Mouse (Mus musculus) brain, adult 2 months (tissue): ENCODE measurements around the gene Bbs4.

Experiments
- DNase-seq: peaks from one replicate; pipeline ENCODE4 v3.0.0; 2011; ENCODE audit warnings: low read depth, low spot score

Gene Bbs4

GRCm38 (mm10) chr9:59291688-59292492, 61.4 kb downstream of the Bbs4 start:
- no peak for DNase-seq

- peak; percentile 100 for DNase-seq
Measured at GRCm38 (mm10) chr9:59290957-59291687, 62.2 kb downstream of the Bbs4 start, which contains the start of gene Adpgk. Gene Adpgk, plus strand, starts transcription at chr9:59291558.

DNA sequence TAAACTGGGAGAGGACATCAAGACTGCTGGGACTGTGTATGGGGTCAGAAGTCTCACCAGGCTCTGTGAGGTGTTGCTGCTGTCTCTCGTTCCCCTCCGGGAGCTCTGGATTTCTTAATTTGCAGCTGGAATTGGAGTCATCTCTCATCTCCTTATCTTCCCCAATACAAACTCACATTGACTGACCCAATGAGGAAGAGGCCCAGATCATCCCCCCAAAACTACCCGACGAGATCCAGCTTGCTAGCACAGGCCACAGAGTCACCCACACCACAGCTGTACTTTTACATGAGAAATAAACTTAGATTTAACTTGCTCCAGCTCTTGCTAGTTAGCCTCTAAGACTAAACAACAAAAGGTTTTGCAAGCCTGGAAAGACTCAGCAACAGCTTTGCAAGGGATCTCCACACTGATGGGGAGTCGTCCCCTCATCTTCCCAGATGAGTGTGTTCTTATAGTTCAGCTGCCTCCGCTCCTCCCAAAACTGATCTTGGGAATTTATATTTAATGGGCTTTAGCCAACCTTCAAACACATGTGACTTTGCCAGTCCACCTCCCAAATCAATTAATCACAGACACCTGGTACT, 63.7 kb downstream of the Bbs4 start:
- DNase-seq = no peak

DNA sequence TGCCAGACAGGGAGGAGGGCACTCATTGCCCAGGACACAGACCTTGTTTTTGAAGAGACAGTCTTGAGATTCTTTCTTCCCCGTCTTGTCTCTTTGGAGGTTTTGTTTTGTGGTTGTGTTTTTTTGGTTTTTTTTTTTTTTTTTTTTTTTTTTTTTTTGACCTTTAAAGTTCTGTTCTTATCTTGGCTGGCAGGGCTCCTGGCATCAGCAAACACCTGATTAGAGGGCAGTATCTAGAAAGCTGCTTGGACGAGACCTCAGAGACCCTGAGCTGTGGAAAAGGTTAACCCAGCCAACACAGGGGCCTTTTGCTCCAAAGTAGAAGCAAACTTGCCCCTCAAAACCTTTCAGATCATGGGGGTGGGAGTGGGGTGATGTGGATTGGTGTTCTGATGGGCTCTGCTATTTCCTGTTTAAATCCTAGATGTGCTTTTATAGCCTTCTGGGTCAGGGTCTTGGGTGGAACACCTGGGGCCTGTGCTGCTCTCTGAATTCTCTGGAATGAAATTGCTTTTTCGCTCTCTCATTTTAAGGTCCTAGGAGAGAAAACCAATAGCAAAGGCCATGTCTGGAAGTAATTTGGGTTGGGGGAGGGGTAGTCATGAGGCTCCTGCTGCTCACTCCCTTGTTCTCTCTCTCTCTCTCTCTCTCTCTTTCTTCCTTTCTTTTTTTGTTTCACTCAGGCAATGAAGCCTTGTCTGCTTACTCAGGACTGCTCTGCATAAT, 64.5 kb downstream of the Bbs4 start:
- DNase-seq = no peak

DNA sequence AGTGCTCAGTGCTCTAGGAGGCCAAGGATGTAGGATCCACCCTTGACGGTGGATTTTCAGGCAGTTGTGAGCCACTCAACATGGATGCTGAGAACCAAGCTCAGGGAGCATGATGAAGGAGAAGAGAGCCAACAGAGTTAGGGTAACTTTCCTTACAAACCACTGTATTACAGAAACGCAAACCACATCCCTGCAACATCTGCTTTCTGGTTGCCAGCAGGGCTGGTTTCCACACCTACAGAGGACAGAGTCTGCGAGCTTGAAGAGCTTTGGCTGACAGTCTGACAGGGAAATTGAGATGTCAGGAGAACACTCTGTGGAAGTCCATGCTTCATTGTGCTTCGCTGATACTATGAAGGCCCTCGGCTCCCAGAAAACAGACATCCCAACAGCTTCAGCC, 65.2 kb downstream of the Bbs4 start:
- DNase-seq = no peak

DNA sequence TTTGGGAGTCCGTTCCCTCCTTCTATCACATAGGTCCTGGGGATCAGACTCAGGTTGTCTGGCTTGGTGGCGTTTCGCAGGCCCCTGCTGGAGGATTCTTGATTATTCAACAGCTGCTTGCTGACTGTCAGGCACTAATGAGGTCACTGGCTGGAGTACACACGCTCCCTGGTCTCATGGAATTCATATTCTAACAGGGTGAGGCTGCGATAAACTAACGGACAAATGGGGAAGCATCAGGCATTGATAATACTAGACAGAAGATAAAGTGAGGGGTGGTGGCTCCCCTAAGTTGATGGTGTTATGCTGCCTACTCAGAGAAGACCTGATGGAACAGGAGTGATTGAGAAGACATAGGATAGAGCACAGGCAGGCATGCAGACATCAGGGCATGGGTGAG, 67.7 kb downstream of the Bbs4 start:
- no peak for DNase-seq

DNA sequence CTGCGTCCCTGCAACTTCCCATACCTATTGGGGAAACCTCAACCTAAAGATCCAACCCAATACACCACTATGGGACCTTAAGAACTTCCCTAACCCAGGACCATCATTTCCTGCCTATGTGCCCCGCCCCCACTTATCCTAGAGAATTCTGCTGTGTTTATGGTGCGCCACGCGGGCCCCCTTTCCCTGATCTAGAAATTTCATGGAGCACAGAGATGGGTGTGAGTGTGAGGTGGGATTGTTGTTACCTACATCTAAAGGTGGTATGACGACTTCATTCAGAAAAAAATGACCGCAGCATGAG, 70.7 kb downstream of the Bbs4 start:
- no peak for DNase-seq

DNA sequence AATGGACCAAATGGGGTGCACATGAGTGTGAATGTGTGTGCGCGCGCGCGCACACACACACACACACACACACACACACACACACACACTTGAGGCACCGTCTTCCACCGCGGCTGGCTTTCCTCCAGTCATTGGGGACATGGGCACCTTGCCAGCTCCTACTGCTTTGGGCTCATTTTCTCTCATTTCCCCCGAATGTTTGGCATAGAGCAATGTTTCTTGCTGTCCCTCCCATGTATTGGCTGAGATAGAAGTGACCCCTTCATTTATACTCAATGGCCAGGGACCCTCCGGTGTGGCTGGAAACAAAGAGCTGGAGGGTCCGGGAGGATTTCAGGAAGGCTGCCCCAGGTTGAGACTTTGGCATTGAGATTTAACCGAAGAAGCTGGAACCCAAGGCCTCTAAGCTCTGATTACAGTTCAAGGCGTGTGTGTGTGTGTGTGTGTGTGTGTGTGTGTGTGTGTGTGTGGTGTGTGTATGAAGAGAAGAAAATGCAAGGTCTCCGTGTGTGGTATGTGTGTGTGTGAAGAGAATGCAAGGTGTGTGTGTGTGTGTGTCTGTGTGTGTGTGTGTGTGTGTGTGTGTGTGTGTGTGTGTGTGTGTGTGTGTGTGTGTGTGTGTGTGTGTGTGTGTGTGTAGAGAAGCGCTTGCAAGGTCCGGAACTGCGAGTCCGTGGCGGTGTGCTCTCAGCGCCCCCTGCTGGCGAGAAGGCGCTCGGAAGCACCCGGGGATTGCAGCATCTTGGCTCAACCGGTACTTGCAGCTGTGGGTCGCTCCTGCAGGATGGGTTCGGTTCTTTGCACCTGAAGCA, 71.2 kb downstream of the Bbs4 start:
- peak; percentile 92 for DNase-seq

GRCm38 (mm10) chr9:59280888-59281287, 72.4 kb downstream of the Bbs4 start:
- DNase-seq = no peak

DNA sequence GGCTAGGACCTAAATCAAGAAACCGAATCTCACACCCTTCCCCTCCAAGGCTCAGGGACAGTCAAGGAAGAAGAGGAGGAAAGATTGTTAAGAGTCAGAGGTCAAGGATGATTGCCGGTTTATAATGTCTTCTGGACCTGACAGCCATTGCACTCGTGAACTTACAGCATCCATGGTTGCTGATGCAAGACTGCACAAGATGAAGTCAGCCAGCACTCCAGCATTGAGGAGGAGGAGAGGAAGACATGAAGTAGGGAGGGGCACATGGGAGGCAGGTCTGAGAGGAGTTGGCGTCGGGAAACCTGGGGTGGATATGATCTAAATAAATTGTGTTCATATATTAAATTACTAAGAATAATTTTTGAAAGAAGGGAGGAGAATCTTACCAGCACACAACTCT, 74.6 kb downstream of the Bbs4 start:
- no peak for DNase-seq

DNA sequence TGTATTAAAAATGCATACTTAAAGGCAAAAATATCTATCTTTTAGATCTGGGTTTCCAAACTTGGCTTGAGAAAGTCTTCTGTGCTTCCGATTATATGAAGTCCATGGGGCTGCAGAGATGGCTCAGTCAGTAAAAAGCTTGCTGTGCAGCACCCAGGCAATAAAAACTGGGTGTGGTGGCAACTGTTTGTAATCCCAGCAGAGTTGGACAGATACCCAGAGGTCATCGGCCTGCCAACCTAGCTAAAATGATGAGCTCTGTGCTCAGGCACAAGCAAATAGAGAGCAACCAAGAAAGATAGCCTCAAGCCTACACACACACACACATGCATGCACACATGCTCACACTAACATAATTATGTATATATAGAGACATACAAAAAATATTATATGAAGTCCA, 75.1 kb downstream of the Bbs4 start:
- DNase-seq = no peak

DNA sequence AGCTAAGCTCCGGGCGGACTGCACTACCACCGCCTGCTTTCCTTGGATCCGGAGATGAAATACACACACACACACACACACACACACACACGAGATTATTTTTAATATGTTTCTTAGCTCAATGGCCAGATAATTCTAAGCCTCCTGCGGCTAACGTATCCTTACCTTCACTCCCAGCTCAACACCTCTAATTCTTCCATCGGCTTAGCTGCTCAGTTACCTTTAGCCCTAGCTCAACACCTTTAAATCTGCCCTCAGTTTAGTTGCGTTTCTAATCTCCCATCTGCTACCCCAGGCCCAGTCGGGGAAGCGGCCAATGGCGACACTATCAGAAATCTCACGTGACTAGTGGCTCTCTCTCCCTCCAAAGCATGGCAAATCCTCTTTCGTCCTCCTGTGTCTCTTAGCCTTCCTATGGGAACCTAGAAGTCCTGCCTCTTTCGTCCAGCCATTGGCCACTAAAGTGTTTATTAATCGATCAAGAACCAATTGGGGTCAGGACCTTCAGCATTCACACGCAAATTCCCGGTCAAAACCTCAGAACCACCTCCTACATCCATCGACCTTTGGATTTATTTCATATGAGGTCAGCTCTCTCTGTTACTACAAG, 78.4 kb downstream of the Bbs4 start:
- DNase-seq = no peak

DNA sequence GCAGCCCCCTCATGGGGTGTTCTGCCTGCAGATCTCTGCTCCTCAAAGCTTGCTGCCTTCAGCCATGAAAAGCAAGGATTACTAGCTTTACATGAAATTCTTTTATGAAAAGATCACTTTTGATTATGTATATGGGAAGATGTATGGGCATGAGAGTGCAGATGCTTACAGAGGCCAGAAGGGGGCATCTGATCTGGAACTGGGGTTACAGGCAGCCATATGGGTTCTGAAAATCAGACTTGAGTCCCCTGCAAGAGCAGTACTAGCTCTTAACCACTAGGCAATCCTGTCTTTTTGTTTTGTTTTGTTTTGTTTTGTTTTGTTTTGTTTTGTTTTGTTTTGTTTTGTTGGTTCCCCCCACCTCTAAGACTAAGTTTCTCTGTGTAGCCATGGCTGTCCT, 80.1 kb downstream of the Bbs4 start:
- DNase-seq = no peak
